Mouse (Mus musculus) common myeloid progenitor, adult 5-6 weeks (primary cell): ENCODE results near the gene Rnf152. TPM values are rescaled to one million over a fixed set of nuclear protein-coding genes. Genes with fewer than 3 reads are reported as not detected.

ENCODE experiments used
- ATAC-seq: replicated peaks from 2 replicates; pipeline ENCODE4 v1.8.0; 2016; ENCODE audit warnings: low read depth, mild to moderate bottlenecking, moderate TSS enrichment, inconsistent platforms; ENCODE audit not compliant: poor library complexity, severe bottlenecking
- total RNA-seq: library from RNA; stranded (forward); fragments of 200-1000, 187-1606 nt; gene quantifications from 2 replicates; pipeline ENCODE4 v1.2.3, GENCODE M21; 2017

Gene Rnf152
- total RNA-seq, 1 experiment from 2014 or later = not detected

GRCm38 (mm10) chr1:105243359-105244142 is 113.0 kb downstream of the Rnf152 start:
- peak; percentile 47; the same call in 1 of the 2 replicates for ATAC-seq

DNA sequence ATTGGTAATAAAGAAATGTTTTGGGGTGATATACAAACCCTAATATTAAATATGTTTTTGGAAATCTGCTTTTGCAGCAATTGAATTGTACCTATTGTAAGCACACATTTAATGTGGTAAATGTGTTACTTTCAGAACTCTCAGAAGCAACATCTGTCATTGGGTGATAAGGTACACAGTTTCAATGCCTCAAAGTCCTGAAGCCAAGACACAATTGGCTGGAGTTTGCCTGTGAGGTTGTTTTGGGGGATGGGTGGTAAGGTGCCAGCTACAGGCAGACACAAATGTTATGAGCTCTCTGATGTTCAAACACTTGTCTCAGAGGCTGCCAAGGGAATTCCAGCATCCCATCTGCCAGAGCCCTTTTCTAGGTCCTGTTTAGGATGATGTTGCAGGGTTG is 116.3 kb downstream of the Rnf152 start:
- ATAC-seq = no peak; the same call in 1 of the 2 replicates
